Mouse (Mus musculus) CH12.LX (cell line): ENCODE measurements around the gene Bfsp2. TPM values are rescaled to one million over a fixed set of nuclear protein-coding genes. Genes with fewer than 3 reads are reported as not detected.
"Not testable (repeated sequence)": the region's sequence is repeated elsewhere in the genome, so short reads cannot be mapped to it uniquely, and the experiment has no call there.

Source experiments
- DNase-seq: peaks from one replicate; pipeline ENCODE4 v3.0.0-alpha.2; 2013; ENCODE audit errors: extremely low read depth
- H3K27ac ChIP-seq: 2 replicates; pipeline ENCODE4 v1.5.1; 2012; ENCODE audit warnings: low read depth, mild to moderate bottlenecking, control low read depth, moderate library complexity; ENCODE audit not compliant: insufficient read depth
- H3K27me3 ChIP-seq: replicated peaks from 2 replicates; pipeline ENCODE3; 2012; ENCODE audit warnings: inconsistent platforms
- H3K36me3 ChIP-seq, 2 experiments: replicated peaks in 1 of 2; 2 replicates each; pipeline versions ENCODE3 to v1.6.1; 2012; ENCODE audit warnings: inconsistent platforms in 1 of 2, low read length in 1 of 2, mild to moderate bottlenecking in 1 of 2, mixed read lengths in 1 of 2, moderate library complexity in 1 of 2; ENCODE audit not compliant: control insufficient read depth in 1 of 2, insufficient read depth in 1 of 2
- H3K4me1 ChIP-seq, 2 experiments: 2 replicates each; pipeline ENCODE4 v1.6.1; 2012; ENCODE audit warnings: inconsistent platforms in 1 of 2, moderate library complexity in 1 of 2; ENCODE audit not compliant: insufficient read depth in 2 of 2, control insufficient read depth in 1 of 2
- H3K4me2 ChIP-seq: 2 replicates; pipeline ENCODE4 v1.6.1; 2012; ENCODE audit warnings: low read depth, mild to moderate bottlenecking, control low read depth; ENCODE audit not compliant: poor library complexity, insufficient read depth, severe bottlenecking
- H3K4me3 ChIP-seq, 3 experiments: fragments of 150-350 bp in 1 of 3; sonication (generic) in 1 of 3; replicated peaks in 1 of 3; 2 replicates each; pipeline versions ENCODE3 to v1.5.1; 2011 to 2012; ENCODE audit warnings: low read depth in 2 of 3, low read length in 2 of 3, mild to moderate bottlenecking in 2 of 3, moderate library complexity in 2 of 3, control low read depth in 1 of 3, improper control_type of control experiment in 1 of 3, inconsistent platforms in 1 of 3, mixed read lengths in 1 of 3; ENCODE audit not compliant: poor library complexity in 1 of 3
- H3K79me2 ChIP-seq: replicated peaks from 2 replicates; pipeline ENCODE4 v1.6.1; 2012; ENCODE audit warnings: mild to moderate bottlenecking, moderate library complexity; ENCODE audit not compliant: control insufficient read depth, poor library complexity, insufficient read depth, severe bottlenecking; ENCODE audit errors: extremely low read depth
- H3K9ac ChIP-seq: 2 replicates; pipeline ENCODE4 v1.6.1; 2012; ENCODE audit warnings: low read depth, mild to moderate bottlenecking, control low read depth, moderate library complexity; ENCODE audit not compliant: insufficient read depth
- H3K9me3 ChIP-seq: replicated peaks from 2 replicates; pipeline ENCODE3; 2012; ENCODE audit warnings: low read length, inconsistent platforms, mixed read lengths
- BHLHE40 ChIP-seq: IDR thresholded peaks from 2 replicates; pipeline ENCODE4 v1.6.1; 2011; ENCODE audit warnings: mild to moderate bottlenecking, low read depth, low read length, improper control_type of control experiment
- CHD1 ChIP-seq: IDR thresholded peaks from 2 replicates; pipeline ENCODE4 v1.6.1; 2012; ENCODE audit warnings: low read depth, low read length, improper control_type of control experiment, inconsistent platforms
- GABPA ChIP-seq: IDR thresholded peaks from 2 replicates; pipeline ENCODE4 v1.6.1; 2012; ENCODE audit warnings: low read depth, low read length, improper control_type of control experiment, inconsistent platforms; ENCODE audit not compliant: insufficient replicate concordance
- HCFC1 ChIP-seq: IDR thresholded peaks from 2 replicates; pipeline ENCODE4 v1.6.1; 2012; ENCODE audit warnings: low read depth, mild to moderate bottlenecking, inconsistent platforms, low read length, improper control_type of control experiment
- IRF4 ChIP-seq: IDR thresholded peaks from 2 replicates; pipeline ENCODE4 v1.6.1; 2014; ENCODE audit warnings: low read depth, mild to moderate bottlenecking, inconsistent platforms, low read length, improper control_type of control experiment
- JUND ChIP-seq: conservative IDR thresholded peaks from 2 replicates; pipeline ENCODE4 v1.6.1; 2011; ENCODE audit warnings: low read depth, low read length, improper control_type of control experiment
- KAT2A ChIP-seq: IDR thresholded peaks from 2 replicates; pipeline ENCODE4 v1.6.1; 2012; ENCODE audit warnings: low read length, improper control_type of control experiment, inconsistent platforms; ENCODE audit not compliant: insufficient replicate concordance
- MAFK ChIP-seq: IDR thresholded peaks from 2 replicates; pipeline ENCODE4 v1.6.1; 2011; ENCODE audit warnings: low read length, improper control_type of control experiment; ENCODE audit not compliant: insufficient replicate concordance
- MYC ChIP-seq: IDR thresholded peaks from 2 replicates; pipeline ENCODE4 v1.6.1; 2011; ENCODE audit warnings: low read depth, mild to moderate bottlenecking, improper control_type of control experiment, low read length
- NELFE ChIP-seq: IDR thresholded peaks from 2 replicates; pipeline ENCODE4 v1.6.1; 2011; ENCODE audit warnings: low read depth, low read length, improper control_type of control experiment
- PAX5 ChIP-seq: IDR thresholded peaks from 2 replicates; pipeline ENCODE4 v1.6.1; 2012; ENCODE audit warnings: low read length, inconsistent platforms, mixed read lengths
- SMC3 ChIP-seq: IDR thresholded peaks from 2 replicates; pipeline ENCODE4 v1.6.1; 2011; ENCODE audit warnings: low read depth, low read length, improper control_type of control experiment
- ZKSCAN1 ChIP-seq: IDR thresholded peaks from 2 replicates; pipeline ENCODE4 v1.6.1; 2012; ENCODE audit warnings: low read depth, inconsistent platforms, low read length, improper control_type of control experiment, borderline replicate concordance
- dilution Hi-C: fragments of 300-500 bp; cut with MboI; formaldehyde crosslinking; loops from 2 replicates; pipeline ENCODE4 v1.14.3; 2020; ENCODE audit warnings: low sequenced_read_pairs; ENCODE audit not compliant: extremely low pct_unique_long_range_greater_than_20kb, extremely low pct_ligation_motif_present
- in situ Hi-C: fragments of 300-500 bp; cut with MboI; formaldehyde crosslinking; loops from 3 replicates; pipeline ENCODE4 v1.14.3; 2019; ENCODE audit warnings: low sequenced_read_pairs, low pct_ligation_motif_present, low pct_unique_long_range_greater_than_20kb, mixed read lengths
- polyA plus RNA-seq: library from polyadenylated mRNA; unstranded; fragments of >175 nt; gene quantifications from 2 replicates; pipeline ENCODE4 v1.2.1, GENCODE M21; 2012; ENCODE audit warnings: low read depth; ENCODE audit not compliant: insufficient read length
- total RNA-seq, 2 experiments: library from RNA; depleted of rRNA; stranded (reverse); fragments of 300-350 nt in 1 of 2; fragments of >200 nt in 1 of 2; gene quantifications; 2 replicates each; pipeline ENCODE4 v1.2.3; 2012 to 2014

The Bfsp2 gene
- total and polyA plus RNA-seq, 3 experiments: 0.64 to 4.8 (median 3.4) TPM

- DNase-seq, H3K9me3 ChIP-seq, dilution Hi-C loops, H3K9ac ChIP-seq, H3K79me2 ChIP-seq, H3K4me2 ChIP-seq, H3K27me3 ChIP-seq, H3K27ac ChIP-seq, in situ Hi-C loops, H3K4me3 ChIP-seq, H3K36me3 ChIP-seq: not testable (repeated sequence)
- H3K4me1 ChIP-seq: peaks cover 0 to 13% of the 10 kb centered on the region in 2 experiments; a peak in 2 of 4 replicates
Measured at GRCm38 (mm10) chr9:103418267-103418666, 62.0 kb downstream of the Bfsp2 start.

- TF ChIP-seq GABPA: no peak
- TF ChIP-seq BHLHE40: no peak
- TF ChIP-seq PAX5: no peak
- TF ChIP-seq MYC: no peak
- TF ChIP-seq NELFE: no peak
- TF ChIP-seq KAT2A: no peak
- no peak for TF ChIP-seq MAFK
- no peak for TF ChIP-seq SMC3
Measured at GRCm38 (mm10) chr9:103413457-103413856, 66.8 kb downstream of the Bfsp2 start.

GRCm38 (mm10) chr9:103409119-103409518, 71.1 kb downstream of the Bfsp2 start:
- H3K9ac ChIP-seq: no peak overlapping the region
- no peak overlapping the region for H3K4me2 ChIP-seq
- no peaks in the 10 kb centered on the region for H3K79me2 ChIP-seq
- no peaks in the 10 kb centered on the region for H3K9me3 ChIP-seq
- DNase-seq: no peak
- H3K27me3 ChIP-seq: no peaks in the 10 kb centered on the region
- in situ Hi-C loops: no loop called here
- dilution Hi-C loops: no loop called here
- TF ChIP-seq JUND (no peak), HCFC1 (no peak), IRF4 (no peak), ZKSCAN1 (no peak), CHD1 (no peak)
- TF ChIP-seq, all 38 proteins: peak for 0
- Histone ChIP-seq H3K36me3 (no peaks in the 10 kb centered on the region), H3K4me3 (no peak overlapping the region), H3K4me1 (no peaks in the 10 kb centered on the region), H3K27ac (no peak overlapping the region)

More at GRCm38 (mm10) chr9:103413457-103413856, 66.8 kb downstream of the Bfsp2 start:
- no peak overlapping the region for H3K9ac ChIP-seq
- H3K4me3 ChIP-seq: no peak overlapping the region
- H3K79me2 ChIP-seq: no peaks in the 10 kb centered on the region
- H3K27ac ChIP-seq: no peak overlapping the region
- dilution Hi-C loops (no loop called here), in situ Hi-C loops (no loop called here)
- no peaks in the 10 kb centered on the region for H3K27me3 ChIP-seq
- DNase-seq: no peak
- no peaks in the 10 kb centered on the region for H3K4me1 ChIP-seq
- no peaks in the 10 kb centered on the region for H3K36me3 ChIP-seq
- peaks cover 4% of the 10 kb centered on the region for H3K9me3 ChIP-seq
- H3K4me2 ChIP-seq: no peak overlapping the region
